Mouse (Mus musculus) forebrain, postnatal 0 days (tissue): ENCODE measurements at regions not wholly inside any gene's neighbourhood (a gene's known extent, or its start where the extent isn't known, plus 50 kb on each side); places are given as distances from the start of the nearest gene placed in this dataset.

Experiments
- ATAC-seq: fragments of 200-750 bp; cut with Nextera tagmentation; 2 replicates; pipeline ENCODE4 v1.8.0; 2017; ENCODE audit warnings: mild to moderate bottlenecking, moderate library complexity
- DNase-seq: peaks from one replicate; pipeline ENCODE4 v3.0.0-alpha.2; 2015
- H3K27ac ChIP-seq: fragments of 300-500 bp; sonication (generic); 2 replicates; pipeline ENCODE4 v1.5.1; 2014; ENCODE audit warnings: low read depth, mild to moderate bottlenecking, antibody characterized with exemption, low read length, moderate library complexity, mixed read lengths
- H3K27me3 ChIP-seq: fragments of 300-500 bp; sonication (generic); 2 replicates; pipeline ENCODE4 v1.6.1; 2014; ENCODE audit warnings: mild to moderate bottlenecking, low read length, mixed read lengths; ENCODE audit not compliant: insufficient read depth
- H3K36me3 ChIP-seq: fragments of 300-500 bp; sonication (generic); 2 replicates; pipeline ENCODE4 v1.6.1; 2014; ENCODE audit warnings: mild to moderate bottlenecking, moderate library complexity; ENCODE audit not compliant: insufficient read depth
- H3K4me1 ChIP-seq: fragments of 300-500 bp; sonication (generic); 2 replicates; pipeline ENCODE4 v1.6.1; 2014; ENCODE audit warnings: antibody characterized with exemption; ENCODE audit not compliant: insufficient read depth
- H3K4me2 ChIP-seq: fragments of 300-500 bp; sonication (generic); 2 replicates; pipeline ENCODE4 v1.6.1; 2014; ENCODE audit warnings: low read depth, mild to moderate bottlenecking, moderate library complexity
- H3K4me3 ChIP-seq: fragments of 300-500 bp; sonication (generic); 2 replicates; pipeline ENCODE4 v1.5.1; 2014; ENCODE audit warnings: low read depth, low read length, mixed read lengths
- H3K9ac ChIP-seq: fragments of 300-500 bp; sonication (generic); 2 replicates; pipeline ENCODE4 v1.6.1; 2014; ENCODE audit warnings: mild to moderate bottlenecking
- H3K9me3 ChIP-seq: fragments of 300-500 bp; sonication (generic); 2 replicates; pipeline ENCODE4 v1.6.1; 2016; ENCODE audit warnings: low read length
- CTCF ChIP-seq: sonication (generic); IDR thresholded peaks from 2 replicates; pipeline ENCODE4 v1.5.1; 2016; ENCODE audit warnings: antibody characterized with exemption, control low read depth, low read depth
- WGBS: fragments of 180-500 bp; shearing (Covaris S2); extraction: QIAGEN DNeasy Blood & Tissue Kit; methylation state at CpG from one replicate; pipeline ENCODE4 v1.1.7; 2014; 5-methylcytosine and 5-hydroxymethylcytosine counted together

DNA sequence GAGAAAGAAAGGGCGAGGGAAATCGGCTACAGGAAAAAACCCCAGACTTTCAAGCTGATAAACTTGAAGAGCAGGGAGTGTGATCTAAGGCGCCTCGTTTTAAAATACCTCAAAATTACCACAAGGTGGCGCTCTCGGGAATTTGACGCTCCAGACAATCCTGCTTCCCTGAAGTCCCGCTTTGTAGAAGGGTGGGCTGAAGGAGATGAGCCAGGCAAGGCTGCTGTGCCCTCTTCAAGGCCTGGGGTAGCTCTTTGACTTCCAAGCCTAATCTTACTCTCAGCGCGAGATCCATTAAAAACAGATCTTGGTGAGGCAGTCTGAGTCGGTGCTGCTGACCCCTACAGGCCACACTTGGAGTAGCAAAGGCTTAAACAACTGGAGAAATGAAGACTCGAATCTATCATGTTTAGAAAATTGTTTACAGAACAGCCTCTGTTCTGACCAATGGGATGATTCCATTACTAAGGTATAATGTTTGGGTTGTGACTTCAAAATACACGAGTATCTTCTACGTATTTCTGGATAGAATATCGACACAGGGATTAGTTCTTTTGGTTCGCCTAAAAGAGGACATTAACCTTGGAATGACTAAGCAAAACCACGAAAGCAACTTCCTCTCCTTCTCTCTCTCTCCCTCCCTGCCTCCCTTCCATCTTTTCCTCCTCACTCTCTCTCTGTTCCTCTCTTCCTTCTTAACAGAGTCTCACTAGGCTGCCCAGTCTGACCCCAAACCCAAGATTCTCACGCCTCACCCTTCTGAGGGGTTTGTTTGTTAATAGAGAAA, 83.7 kb upstream of the Pik3cg start:
- H3K9ac ChIP-seq, result no peak overlapping the region
- no peaks in the 10 kb centered on the region for H3K9me3 ChIP-seq
- peak; percentile 89 for DNase-seq
- peak; percentile 84 for TF ChIP-seq CTCF
- peak overlapping the region; percentile 32 for H3K4me3 ChIP-seq
- WGBS, result 26% methylated on average over 18 of the region's 18 CpGs
- no peak overlapping the region for H3K27ac ChIP-seq
- ATAC-seq, result peak; percentile 95
- no peaks in the 10 kb centered on the region for H3K27me3 ChIP-seq
- no peaks in the 10 kb centered on the region for H3K4me1 ChIP-seq
- H3K4me2 ChIP-seq, result peak overlapping the region; percentile 44
- H3K36me3 ChIP-seq, result no peaks in the 10 kb centered on the region

DNA sequence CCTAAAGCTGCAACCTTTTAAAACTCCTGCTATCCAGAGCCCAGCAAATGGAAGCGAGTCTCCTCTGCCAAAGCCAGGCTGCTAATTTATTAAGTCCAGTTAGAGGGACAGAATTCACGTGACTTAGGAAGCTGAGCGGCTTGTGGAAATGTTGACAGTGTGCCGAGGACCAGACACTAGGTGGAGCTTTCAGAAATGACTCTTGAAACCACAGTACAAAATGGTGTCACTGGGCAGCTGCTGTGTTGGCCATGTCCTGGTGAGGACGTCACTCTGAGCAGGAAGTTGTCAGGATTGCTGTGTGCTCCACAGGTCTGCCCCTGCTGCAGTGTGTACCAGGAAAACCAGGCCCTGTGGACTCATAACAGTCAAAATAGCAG, 84.3 kb upstream of the Pik3cg start:
- TF ChIP-seq CTCF, result no peak
- Histone ChIP-seq H3K9ac (no peak overlapping the region), H3K4me1 (no peaks in the 10 kb centered on the region), H3K27ac (no peak overlapping the region), H3K36me3 (no peaks in the 10 kb centered on the region), H3K9me3 (no peaks in the 10 kb centered on the region), H3K27me3 (no peaks in the 10 kb centered on the region), H3K4me3 (no peak overlapping the region), H3K4me2 (no peak overlapping the region)
- DNase-seq, result no peak
- ATAC-seq, result no peak
- WGBS, result 75% methylated on average over 5 of the region's 5 CpGs

DNA sequence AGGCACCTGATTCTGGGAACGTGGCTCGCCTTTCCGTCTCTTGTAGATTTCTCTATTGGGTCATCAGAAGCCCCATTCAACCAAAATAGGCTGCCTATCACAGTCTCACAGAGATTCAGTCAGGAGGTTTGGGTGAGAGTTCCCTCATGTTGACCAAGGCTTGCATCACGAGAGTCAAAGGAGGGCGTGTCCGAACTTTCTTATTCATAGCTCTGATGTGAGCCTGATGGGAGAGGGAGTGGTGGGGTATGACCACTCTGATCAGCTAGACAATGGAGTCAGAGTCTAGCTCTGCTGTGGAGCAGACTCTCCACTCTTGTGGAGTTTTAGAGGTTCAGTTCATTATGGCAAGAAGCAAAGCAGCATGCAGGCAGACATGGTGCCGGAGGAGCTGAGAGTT, 81.1 kb upstream of the Ccdc71l start:
- DNase-seq, result no peak
- no peak overlapping the region for H3K4me2 ChIP-seq
- 95% methylated on average over 7 of the region's 7 CpGs for WGBS
- H3K4me3 ChIP-seq, result no peak overlapping the region
- no peaks in the 10 kb centered on the region for H3K9me3 ChIP-seq
- no peak for TF ChIP-seq CTCF
- H3K36me3 ChIP-seq, result no peaks in the 10 kb centered on the region
- H3K27me3 ChIP-seq, result no peaks in the 10 kb centered on the region
- no peak overlapping the region for H3K9ac ChIP-seq
- ATAC-seq, result no peak
- H3K27ac ChIP-seq, result no peak overlapping the region
- H3K4me1 ChIP-seq, result no peaks in the 10 kb centered on the region

DNA sequence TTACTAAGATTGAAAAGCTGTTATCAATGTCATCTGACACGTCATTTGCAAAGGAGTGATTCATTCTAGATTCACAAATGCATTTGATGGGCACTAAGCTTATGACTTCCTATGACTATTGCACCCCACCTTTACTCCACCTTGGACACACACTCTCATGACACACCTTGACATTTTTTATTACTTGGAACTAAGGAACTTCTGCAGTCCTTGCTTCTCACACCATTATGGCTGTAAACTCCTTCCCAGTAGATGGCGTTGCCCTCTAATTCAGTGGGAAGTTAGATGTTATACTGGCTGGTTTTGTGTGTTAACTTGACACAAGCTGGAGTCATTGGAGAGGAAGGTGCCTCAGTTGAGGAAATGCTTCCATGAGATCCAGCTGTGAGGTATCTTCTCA, 78.8 kb upstream of the Ccdc71l start:
- no peak for TF ChIP-seq CTCF
- Histone ChIP-seq H3K9me3 (no peaks in the 10 kb centered on the region), H3K4me1 (no peaks in the 10 kb centered on the region), H3K4me3 (no peak overlapping the region), H3K27ac (no peak overlapping the region), H3K9ac (no peak overlapping the region), H3K36me3 (no peaks in the 10 kb centered on the region), H3K27me3 (no peaks in the 10 kb centered on the region), H3K4me2 (no peak overlapping the region)
- WGBS, result 75% methylated on average over 2 of the region's 2 CpGs
- DNase-seq (no peak), ATAC-seq (no peak)

DNA sequence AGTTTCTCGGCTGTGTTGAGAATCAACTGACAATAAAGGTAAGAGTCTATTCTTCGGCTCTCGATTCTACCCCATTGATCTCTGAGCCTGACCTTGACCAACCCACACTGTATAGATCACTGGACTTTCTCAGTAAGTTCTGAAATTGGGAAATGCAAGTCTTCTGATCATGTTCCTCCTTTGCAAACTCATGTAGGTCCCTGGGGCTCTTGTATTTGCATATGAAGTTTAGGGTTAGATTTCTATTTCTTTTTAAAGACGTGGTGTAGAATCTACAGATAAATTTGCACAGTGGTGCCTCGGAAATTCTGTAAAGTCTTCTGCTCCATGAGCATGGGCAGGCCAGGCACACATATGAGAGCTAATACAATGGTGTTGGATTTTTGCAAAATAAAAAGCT, 72.8 kb upstream of the Ccdc71l start:
- no peak for ATAC-seq
- Histone ChIP-seq H3K27me3 (no peaks in the 10 kb centered on the region), H3K4me1 (no peaks in the 10 kb centered on the region), H3K27ac (no peak overlapping the region), H3K9me3 (no peaks in the 10 kb centered on the region), H3K9ac (no peak overlapping the region), H3K4me3 (no peak overlapping the region), H3K36me3 (no peaks in the 10 kb centered on the region), H3K4me2 (no peak overlapping the region)
- DNase-seq, result no peak
- no peak for TF ChIP-seq CTCF
- 89% methylated on average over 5 of the region's 5 CpGs for WGBS

DNA sequence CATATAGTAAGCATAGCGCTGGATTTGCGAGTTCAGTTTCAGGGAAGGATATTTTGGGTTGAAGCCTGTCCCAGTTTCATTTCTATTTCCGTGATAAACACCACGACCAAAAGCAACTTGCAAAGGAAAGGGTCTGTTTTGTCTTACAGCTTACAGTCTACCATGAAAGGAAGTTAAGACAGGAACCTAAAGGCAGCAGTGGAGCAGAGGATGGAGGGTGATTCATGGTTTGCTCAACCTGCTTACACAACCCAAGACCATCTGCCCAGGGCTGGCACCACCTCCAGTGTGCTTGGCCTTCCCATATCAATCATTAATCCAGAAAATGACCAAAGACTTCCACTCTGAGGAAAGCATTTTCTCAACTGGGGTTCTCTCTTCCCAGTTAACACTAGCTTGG, 72.2 kb upstream of the Ccdc71l start:
- no peak overlapping the region for H3K9ac ChIP-seq
- H3K4me2 ChIP-seq, result no peak overlapping the region
- no peak overlapping the region for H3K27ac ChIP-seq
- no peak for ATAC-seq
- DNase-seq, result no peak
- H3K36me3 ChIP-seq, result no peaks in the 10 kb centered on the region
- no peaks in the 10 kb centered on the region for H3K4me1 ChIP-seq
- H3K4me3 ChIP-seq, result no peak overlapping the region
- 85% methylated on average over 4 of the region's 4 CpGs for WGBS
- H3K9me3 ChIP-seq, result no peaks in the 10 kb centered on the region
- no peaks in the 10 kb centered on the region for H3K27me3 ChIP-seq
- no peak for TF ChIP-seq CTCF

DNA sequence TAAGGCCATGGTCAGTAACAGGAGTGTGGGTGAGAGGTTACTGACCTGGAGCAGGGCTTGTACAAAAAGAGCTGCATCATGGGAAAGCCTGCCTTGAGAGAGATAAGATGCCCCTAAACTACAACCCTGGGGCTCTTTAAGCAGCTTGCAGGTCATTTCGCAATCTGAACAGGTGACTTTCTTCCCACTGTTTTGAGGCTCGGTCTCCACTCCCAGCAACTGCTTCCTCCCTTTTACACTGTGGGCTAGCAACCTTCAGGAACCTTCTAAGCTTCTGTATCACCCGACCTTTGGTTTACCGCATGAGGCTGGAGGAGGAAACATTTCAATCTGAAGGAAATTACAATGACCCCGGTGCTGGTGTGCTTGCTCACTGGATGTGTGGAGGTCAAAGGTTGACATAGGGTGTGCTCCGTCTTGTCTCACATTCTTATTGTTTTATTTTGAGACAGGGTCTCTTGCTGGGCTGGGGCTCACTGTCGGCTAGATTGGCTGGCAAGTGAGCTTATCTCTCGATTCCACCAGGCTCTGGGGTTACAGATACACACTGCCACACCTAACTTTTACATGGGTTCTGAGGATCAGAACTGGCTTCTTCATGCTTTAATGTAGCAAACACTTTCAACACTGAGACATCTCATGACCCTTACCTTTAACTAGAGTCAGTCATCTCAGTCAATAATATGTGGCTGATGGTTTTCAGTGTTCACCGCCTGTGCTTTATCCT, 71.1 kb upstream of the Ccdc71l start:
- 87% methylated on average over 9 of the region's 9 CpGs for WGBS
- DNase-seq, result no peak
- H3K9ac ChIP-seq, result no peak overlapping the region
- H3K36me3 ChIP-seq, result no peaks in the 10 kb centered on the region
- H3K4me2 ChIP-seq, result no peak overlapping the region
- no peak overlapping the region for H3K27ac ChIP-seq
- no peaks in the 10 kb centered on the region for H3K27me3 ChIP-seq
- no peaks in the 10 kb centered on the region for H3K4me1 ChIP-seq
- no peak for TF ChIP-seq CTCF
- H3K9me3 ChIP-seq, result no peaks in the 10 kb centered on the region
- no peak for ATAC-seq
- H3K4me3 ChIP-seq, result no peak overlapping the region
